Mouse (Mus musculus) testis, adult 2 months (tissue): ENCODE data around the gene Mylk2. TPM values are rescaled to one million over a fixed set of nuclear protein-coding genes. Genes with fewer than 3 reads are reported as not detected.

Experiments
- H3K27ac ChIP-seq: fragments of 200-500 bp; 2 replicates; pipeline ENCODE4 v1.5.1; 2012; ENCODE audit warnings: low read depth, low read length; ENCODE audit not compliant: control insufficient read depth, insufficient read depth
- H3K27me3 ChIP-seq: fragments of 200-500 bp; 2 replicates; pipeline ENCODE4 v1.6.1; 2012; ENCODE audit warnings: mild to moderate bottlenecking, low read length, moderate library complexity; ENCODE audit not compliant: control insufficient read depth, insufficient read depth
- H3K36me3 ChIP-seq: fragments of 200-500 bp; 2 replicates; pipeline ENCODE4 v1.6.1; 2012; ENCODE audit warnings: mild to moderate bottlenecking, low read length; ENCODE audit not compliant: control insufficient read depth, insufficient read depth
- H3K4me1 ChIP-seq: fragments of 200-500 bp; 2 replicates; pipeline ENCODE4 v1.6.1; 2012; ENCODE audit warnings: low read length; ENCODE audit not compliant: control insufficient read depth, insufficient read depth
- H3K4me3 ChIP-seq: fragments of 200-500 bp; 2 replicates; pipeline ENCODE4 v1.5.1; 2012; ENCODE audit warnings: low read depth, mild to moderate bottlenecking, low read length, moderate library complexity, mixed read lengths; ENCODE audit not compliant: control insufficient read depth
- CTCF ChIP-seq: fragments of 200-500 bp; IDR thresholded peaks from 2 replicates; pipeline ENCODE4 v1.5.1; 2012; ENCODE audit warnings: low read depth, mild to moderate bottlenecking, inconsistent platforms, low read length, moderate library complexity; ENCODE audit not compliant: control insufficient read depth, insufficient read depth, insufficient replicate concordance
- POLR2A ChIP-seq: fragments of 200-500 bp; IDR thresholded peaks from 2 replicates; pipeline ENCODE4 v1.6.1; 2012; ENCODE audit warnings: low read depth, mild to moderate bottlenecking, inconsistent platforms, low read length, moderate library complexity; ENCODE audit not compliant: control insufficient read depth
- polyA plus RNA-seq: library from polyadenylated mRNA; depleted of rRNA; stranded (reverse); fragments of >200 nt; gene quantifications from 2 replicates; pipeline ENCODE4 v1.2.3, GENCODE M21; 2012

Mylk2 gene
- polyA plus RNA-seq, 1 experiment: not detected

- no peak overlapping the region for H3K27ac ChIP-seq
- H3K4me1 ChIP-seq: no peaks in the 10 kb centered on the region; the same call in 1 of the 2 replicates
- no peaks in the 10 kb centered on the region for H3K36me3 ChIP-seq
- no peak overlapping the region for H3K4me3 ChIP-seq
- H3K27me3 ChIP-seq: no peaks in the 10 kb centered on the region
- TF ChIP-seq CTCF (no peak), POLR2A (no peak)
These were observed 7.0 kb upstream of the Mylk2 start for GRCm38 (mm10) chr2:152904127-152904643.

GRCm38 (mm10) chr2:152905036-152905829 lies 5.9 kb upstream of the Mylk2 start:
- no peak overlapping the region for H3K4me3 ChIP-seq
- H3K27ac ChIP-seq: no peak overlapping the region
- TF ChIP-seq POLR2A (no peak), CTCF (no peak)
- no peaks in the 10 kb centered on the region; the same call in 1 of the 2 replicates for H3K4me1 ChIP-seq
- no peaks in the 10 kb centered on the region for H3K36me3 ChIP-seq
- H3K27me3 ChIP-seq: no peaks in the 10 kb centered on the region

GRCm38 (mm10) chr2:152906274-152907037 lies 4.7 kb upstream of the Mylk2 start:
- H3K27me3 ChIP-seq: no peaks in the 10 kb centered on the region
- no peak overlapping the region for H3K4me3 ChIP-seq
- no peak for TF ChIP-seq CTCF
- TF ChIP-seq POLR2A: no peak
- no peak overlapping the region for H3K27ac ChIP-seq
- peaks cover 3% of the 10 kb centered on the region for H3K4me1 ChIP-seq
- no peaks in the 10 kb centered on the region for H3K36me3 ChIP-seq

GRCm38 (mm10) chr2:152907114-152907943 lies 3.8 kb upstream of the Mylk2 start:
- Histone ChIP-seq H3K4me3 (no peak overlapping the region), H3K4me1 (peaks cover 6% of the 10 kb centered on the region), H3K27me3 (no peaks in the 10 kb centered on the region), H3K27ac (no peak overlapping the region), H3K36me3 (no peaks in the 10 kb centered on the region)
- no peak for TF ChIP-seq POLR2A
- no peak for TF ChIP-seq CTCF

GRCm38 (mm10) chr2:152909848-152910247 lies 1.3 kb upstream of the Mylk2 start:
- no peaks in the 10 kb centered on the region for H3K27me3 ChIP-seq
- TF ChIP-seq POLR2A (no peak), CTCF (no peak)
- H3K4me3 ChIP-seq: no peak overlapping the region
- H3K27ac ChIP-seq: no peak overlapping the region
- no peaks in the 10 kb centered on the region for H3K36me3 ChIP-seq
- peaks cover 15% of the 10 kb centered on the region for H3K4me1 ChIP-seq

- H3K4me1 ChIP-seq: peaks cover 16% of the 10 kb centered on the region
- no peak overlapping the region for H3K27ac ChIP-seq
- H3K27me3 ChIP-seq: no peaks in the 10 kb centered on the region
- H3K4me3 ChIP-seq: no peak overlapping the region
- no peak for TF ChIP-seq CTCF
- TF ChIP-seq POLR2A: no peak
- H3K36me3 ChIP-seq: no peaks in the 10 kb centered on the region
These were observed 280 bp downstream of the Mylk2 start for GRCm38 (mm10) chr2:152911432-152911831.

- Histone ChIP-seq H3K4me3 (no peak overlapping the region), H3K27me3 (no peaks in the 10 kb centered on the region), H3K36me3 (no peaks in the 10 kb centered on the region), H3K4me1 (peaks cover 16% of the 10 kb centered on the region), H3K27ac (no peak overlapping the region)
- TF ChIP-seq CTCF (no peak), POLR2A (no peak)
These were observed 2.3 kb downstream of the Mylk2 start for GRCm38 (mm10) chr2:152913471-152913870.
